Mouse (Mus musculus): Measurements from ENCODE around the gene Adck1. TPM values are rescaled to one million over a fixed set of nuclear protein-coding genes. Genes with fewer than 3 reads are reported as not detected.

Adck1 gene
- total and polyA plus RNA-seq, 3 experiments, result 30.6 to 34.3 TPM; not detected in 1

DNA sequence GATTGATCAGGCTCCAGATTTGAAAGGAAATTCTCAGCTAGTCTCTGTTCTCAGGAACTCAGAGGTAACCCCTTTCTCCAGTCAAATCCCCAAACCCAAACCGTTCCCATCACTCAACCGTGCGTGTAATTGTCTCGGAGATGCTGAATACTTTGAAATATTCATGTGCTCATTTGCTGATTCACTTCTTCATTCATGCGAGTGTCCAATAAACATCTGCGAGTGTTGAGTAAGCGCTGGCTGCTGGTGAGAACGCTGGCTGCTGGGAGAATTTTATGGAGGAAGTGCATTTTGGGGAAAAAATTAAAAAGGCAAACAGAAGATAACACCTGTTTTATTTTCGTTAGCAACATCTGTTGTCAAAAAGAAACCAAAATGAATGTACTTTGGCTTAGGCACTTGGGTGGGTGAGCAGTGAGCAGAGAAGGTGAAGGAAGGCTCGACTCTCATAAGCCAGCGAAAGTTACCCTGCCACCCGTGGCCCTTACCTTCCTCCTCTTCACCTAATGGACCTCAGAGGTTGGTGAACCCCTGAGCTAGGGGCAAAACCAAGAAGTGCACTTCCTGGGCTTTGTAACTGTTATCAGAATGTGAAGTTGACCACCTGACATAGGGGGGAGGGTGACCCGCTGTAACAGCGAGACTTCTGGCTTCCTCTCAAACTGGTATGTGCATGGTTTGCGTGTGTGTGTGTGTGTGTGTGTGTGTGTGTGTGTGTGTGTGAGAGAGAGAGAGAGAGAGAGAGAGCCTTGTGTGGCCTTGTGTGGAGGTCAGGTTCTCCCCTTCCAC, 76.8 kb downstream of the Adck1 start:
- no peaks in the 10 kb centered on the region for H3K27me3 ChIP-seq (ENCODE audit: control insufficient read depth in 1 of 2, insufficient read depth in 2 of 2, low read length in 2 of 2)
- no peak for TF ChIP-seq UBTF (IDR thresholded peaks at IDR 0.05; ENCODE audit: borderline replicate concordance, insufficient read depth, low read depth, low read length)
- TF ChIP-seq ZNF384 (IDR thresholded peaks at IDR 0.05; ENCODE audit: low read depth, low read length), result no peak
- no peak for TF ChIP-seq SMC3 (IDR thresholded peaks at IDR 0.05; ENCODE audit: low read depth, low read length)
- no peak for TF ChIP-seq E2F4 (IDR thresholded peaks at IDR 0.05; ENCODE audit: borderline replicate concordance, low read depth, low read length)
- TF ChIP-seq ELF1 (IDR thresholded peaks at IDR 0.05; ENCODE audit: low read depth, low read length), result no peak
- TF ChIP-seq KAT2A (conservative IDR thresholded peaks at IDR 0.05; ENCODE audit: low read depth, low read length), result no peak
- TF ChIP-seq NRF1 (IDR thresholded peaks at IDR 0.05; ENCODE audit: insufficient read depth, low read depth, low read length, poor library complexity, severe bottlenecking), result no peak
- TF ChIP-seq POLR2AphosphoS5 (IDR thresholded peaks at IDR 0.05; ENCODE audit: borderline replicate concordance, low read depth, low read length), result no peak
- TF ChIP-seq MYB (IDR thresholded peaks at IDR 0.05; ENCODE audit: low read depth, low read length), result no peak
- no peak for TF ChIP-seq CHD1 (IDR thresholded peaks at IDR 0.05; ENCODE audit: low read depth, low read length)
- no peak for TF ChIP-seq ZC3H11A (IDR thresholded peaks at IDR 0.05; ENCODE audit: low read depth, low read length)
- no peak for TF ChIP-seq TBP (IDR thresholded peaks at IDR 0.05; ENCODE audit: low read depth, low read length)
- TF ChIP-seq EP300 (IDR thresholded peaks at IDR 0.05; ENCODE audit: low read depth in 1 of 2, low read length in 2 of 2), result no peak
- no peak for TF ChIP-seq RAD21 (IDR thresholded peaks at IDR 0.05; ENCODE audit: low read depth, low read length)
- TF ChIP-seq MAX (IDR thresholded peaks at IDR 0.05; ENCODE audit: low read length), result no peak
- no peak for TF ChIP-seq JUND (IDR thresholded peaks at IDR 0.05; ENCODE audit: low read depth, low read length)
- no peak for TF ChIP-seq MYC (IDR thresholded peaks at IDR 0.05; ENCODE audit: low read depth, low read length)
- no peak for TF ChIP-seq GABPA (IDR thresholded peaks at IDR 0.05; ENCODE audit: low read depth, low read length)
- H3K27ac ChIP-seq (ENCODE audit: control insufficient read depth, low read depth, low read length), result no peak overlapping the region
- H3K36me3 ChIP-seq (ENCODE audit: control insufficient read depth in 1 of 2, insufficient read depth in 2 of 2, low read length in 2 of 2), result peaks cover 0 to 5% of the 10 kb centered on the region in 2 experiments; a peak in 2 of 4 replicates
- no peak overlapping the region for H3K9ac ChIP-seq (ENCODE audit: control insufficient read depth, low read depth, low read length, poor library complexity, severe bottlenecking)
- H3K4me1 ChIP-seq (ENCODE audit: control insufficient read depth in 1 of 2, insufficient read depth in 2 of 2, low read length in 2 of 2), result peaks cover 0 to 10% of the 10 kb centered on the region in 2 experiments; a peak in 2 of 4 replicates
- H3K79me2 ChIP-seq (ENCODE audit: control insufficient read depth, insufficient read depth, low read length, poor library complexity), result no peaks in the 10 kb centered on the region
- no peak for DNase-seq (ENCODE audit: low read depth, low spot score)
- H3K4me3 ChIP-seq (ENCODE audit: control insufficient read depth in 1 of 2, insufficient read depth in 1 of 2, low read depth in 2 of 2, low read length in 2 of 2), result no peak overlapping the region
- no peaks in the 10 kb centered on the region for H3K9me3 ChIP-seq (replicated peaks; ENCODE audit: insufficient read depth, low read length)
